Mouse (Mus musculus): ENCODE data around the gene Gm20388. TPM values are rescaled to one million over a fixed set of nuclear protein-coding genes. Genes with fewer than 3 reads are reported as not detected.
A peak's percentile ranks its signal among the peaks of the same experiment; 100 is the strongest.

Gene Gm20388
- total RNA-seq, 1 experiment, result 27.0 TPM

DNA sequence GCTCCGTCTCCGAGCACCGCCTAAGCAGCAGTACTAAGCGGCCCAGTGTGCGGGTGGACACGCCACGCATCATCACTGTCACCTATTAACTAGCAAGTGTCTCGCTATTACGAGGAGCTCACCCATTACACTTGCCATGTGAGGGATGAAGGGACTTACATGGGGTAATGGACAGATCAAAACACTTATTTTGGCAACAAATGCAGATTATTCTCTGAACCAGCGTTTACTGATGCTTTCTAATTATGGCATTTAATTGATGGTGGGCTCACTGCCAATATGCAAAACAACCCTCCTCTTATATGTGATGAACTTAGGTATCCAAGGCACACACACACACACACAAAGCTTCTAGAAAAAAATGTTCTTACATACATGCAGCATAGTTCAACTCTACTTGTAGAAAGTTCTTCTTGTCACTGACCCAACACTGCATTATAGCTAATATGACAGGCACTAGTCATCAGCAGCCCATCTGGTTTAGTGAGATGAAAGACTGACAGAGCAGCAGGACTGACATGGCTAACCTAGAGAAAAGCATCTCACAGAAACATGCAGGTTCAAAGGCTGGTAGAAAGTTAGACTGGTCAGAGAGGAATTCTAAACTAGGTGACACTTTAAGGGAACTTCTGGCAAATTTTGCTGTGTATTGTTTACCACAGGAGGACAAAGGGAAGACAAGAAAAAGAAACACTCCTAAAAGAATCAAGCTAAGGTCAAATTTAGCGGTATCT lies 3128.9 kb downstream of the Gm20388 start:
- Histone ChIP-seq H3K9me3 (ENCODE audit: control insufficient read depth, insufficient read depth, low read depth, low read length) (no peaks in the 10 kb centered on the region), H3K9ac (ENCODE audit: insufficient read depth, low read depth, low read length, poor library complexity, severe bottlenecking) (no peak overlapping the region), H3K4me1 (ENCODE audit: control insufficient read depth in 2 of 2, insufficient read depth in 2 of 2, low read length in 2 of 2, poor library complexity in 1 of 2) (peaks cover 6 to 14% of the 10 kb centered on the region in 2 experiments; a peak in 3 of 4 replicates), H3K27ac (ENCODE audit: insufficient read depth, low read depth, low read length, poor library complexity, severe bottlenecking) (no peak overlapping the region), H3K36me3 (ENCODE audit: control insufficient read depth, insufficient read depth, low read length, poor library complexity, severe bottlenecking) (no peaks in the 10 kb centered on the region), H3K4me3 (ENCODE audit: insufficient read depth in 1 of 2, low read depth in 1 of 2, low read length in 2 of 2, poor library complexity in 1 of 2, severe bottlenecking in 1 of 2) (peak overlapping the region in 1 of 2 experiments; percentile 2; a peak in 1 of 4 replicates)
- TF ChIP-seq ZNF384 (IDR thresholded peaks at IDR 0.05; ENCODE audit: low read depth, low read length) (no peak), MAFK (IDR thresholded peaks at IDR 0.05; ENCODE audit: insufficient read depth, low read depth, low read length) (no peak), ZC3H11A (IDR thresholded peaks at IDR 0.05; ENCODE audit: borderline replicate concordance, low read depth, low read length) (no peak), HCFC1 (IDR thresholded peaks at IDR 0.05; ENCODE audit: borderline replicate concordance, insufficient read depth, low read length) (no peak), CHD2 (IDR thresholded peaks at IDR 0.05; ENCODE audit: low read depth, low read length) (no peak)
- in situ Hi-C loops (cut with MboI; ENCODE audit: low sequenced_read_pairs in 2 of 2, unreplicated experiment in 2 of 2), result no loop called here
- no peak for DNase-seq (ENCODE audit: low read depth, low spot score)

DNA sequence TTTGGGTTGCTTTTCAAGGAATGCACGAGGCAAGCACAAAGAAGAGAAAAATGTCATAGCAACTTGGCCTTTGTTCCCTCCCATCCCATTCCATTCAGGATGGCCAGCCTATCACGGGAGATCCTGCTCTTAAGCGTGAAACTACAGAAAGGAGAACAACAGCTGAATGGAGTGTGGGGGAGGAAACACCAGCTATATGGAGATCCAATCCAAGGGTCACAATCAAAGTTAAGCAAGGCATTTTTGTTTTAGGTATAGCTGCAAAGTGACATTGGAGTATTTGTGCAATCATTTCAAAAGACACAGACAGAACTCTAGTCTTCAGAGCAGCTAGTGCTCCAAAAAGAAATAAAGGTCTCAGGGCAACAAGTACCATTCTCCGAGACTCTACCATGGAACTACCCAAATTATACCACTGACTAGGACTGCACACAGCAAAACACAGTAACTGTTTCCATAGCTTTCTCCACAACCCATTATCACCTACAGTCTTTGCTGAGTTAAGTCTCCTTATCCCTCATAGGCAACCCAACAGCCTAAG lies 3129.5 kb downstream of the Gm20388 start:
- H3K36me3 ChIP-seq (ENCODE audit: control insufficient read depth, insufficient read depth, low read length, poor library complexity, severe bottlenecking), result no peaks in the 10 kb centered on the region
- H3K9me3 ChIP-seq (ENCODE audit: control insufficient read depth, insufficient read depth, low read depth, low read length), result no peaks in the 10 kb centered on the region
- DNase-seq (ENCODE audit: low read depth, low spot score), result peak; percentile 51
- peaks cover 6 to 14% of the 10 kb centered on the region in 2 experiments; a peak in 3 of 4 replicates for H3K4me1 ChIP-seq (ENCODE audit: control insufficient read depth in 2 of 2, insufficient read depth in 2 of 2, low read length in 2 of 2, poor library complexity in 1 of 2)
- peak overlapping the region; percentile 85 to 95 for H3K4me3 ChIP-seq (ENCODE audit: insufficient read depth in 1 of 2, low read depth in 1 of 2, low read length in 2 of 2, poor library complexity in 1 of 2, severe bottlenecking in 1 of 2)
- H3K9ac ChIP-seq (ENCODE audit: insufficient read depth, low read depth, low read length, poor library complexity, severe bottlenecking), result peak overlapping the region; percentile 20; the same call in 1 of the 2 replicates
- TF ChIP-seq HCFC1 (IDR thresholded peaks at IDR 0.05; ENCODE audit: borderline replicate concordance, insufficient read depth, low read length), result no peak
- no peak for TF ChIP-seq CHD2 (IDR thresholded peaks at IDR 0.05; ENCODE audit: low read depth, low read length)
- TF ChIP-seq MAFK (IDR thresholded peaks at IDR 0.05; ENCODE audit: insufficient read depth, low read depth, low read length), result no peak
- TF ChIP-seq ZC3H11A (IDR thresholded peaks at IDR 0.05; ENCODE audit: borderline replicate concordance, low read depth, low read length), result no peak
- in situ Hi-C loops (cut with MboI; ENCODE audit: low sequenced_read_pairs in 2 of 2, unreplicated experiment in 2 of 2), result no loop called here
- H3K27ac ChIP-seq (ENCODE audit: insufficient read depth, low read depth, low read length, poor library complexity, severe bottlenecking), result no peak overlapping the region

GRCm38 (mm10) chr8:123041008-123041773 lies 3130.6 kb downstream of the Gm20388 start:
- TF ChIP-seq MAFK (IDR thresholded peaks at IDR 0.05; ENCODE audit: insufficient read depth, low read depth, low read length), result no peak
- TF ChIP-seq CHD2 (IDR thresholded peaks at IDR 0.05; ENCODE audit: low read depth, low read length), result no peak
- no peak for TF ChIP-seq ZNF384 (IDR thresholded peaks at IDR 0.05; ENCODE audit: low read depth, low read length)
- no peak for TF ChIP-seq ZC3H11A (IDR thresholded peaks at IDR 0.05; ENCODE audit: borderline replicate concordance, low read depth, low read length)
- no peak for TF ChIP-seq HCFC1 (IDR thresholded peaks at IDR 0.05; ENCODE audit: borderline replicate concordance, insufficient read depth, low read length)
- no peaks in the 10 kb centered on the region for H3K36me3 ChIP-seq (ENCODE audit: control insufficient read depth, insufficient read depth, low read length, poor library complexity, severe bottlenecking)
- H3K9ac ChIP-seq (ENCODE audit: insufficient read depth, low read depth, low read length, poor library complexity, severe bottlenecking), result peak overlapping the region; percentile 95
- H3K27ac ChIP-seq (ENCODE audit: insufficient read depth, low read depth, low read length, poor library complexity, severe bottlenecking), result peak overlapping the region; percentile 82
- in situ Hi-C loops (cut with MboI; ENCODE audit: low sequenced_read_pairs in 2 of 2, unreplicated experiment in 2 of 2), result no loop called here
- no peak for DNase-seq (ENCODE audit: low read depth, low spot score)
- peak overlapping the region; percentile 85 to 95 for H3K4me3 ChIP-seq (ENCODE audit: insufficient read depth in 1 of 2, low read depth in 1 of 2, low read length in 2 of 2, poor library complexity in 1 of 2, severe bottlenecking in 1 of 2)
- H3K4me1 ChIP-seq (ENCODE audit: control insufficient read depth in 2 of 2, insufficient read depth in 2 of 2, low read length in 2 of 2, poor library complexity in 1 of 2), result peaks cover 6 to 13% of the 10 kb centered on the region in 2 experiments; a peak in 3 of 4 replicates
- no peaks in the 10 kb centered on the region for H3K9me3 ChIP-seq (ENCODE audit: control insufficient read depth, insufficient read depth, low read depth, low read length)

- Histone ChIP-seq H3K4me3 (ENCODE audit: insufficient read depth in 1 of 2, low read depth in 1 of 2, low read length in 2 of 2, poor library complexity in 1 of 2, severe bottlenecking in 1 of 2) (peak overlapping the region; percentile 85 to 95; a peak in 3 of 4 replicates), H3K27ac (ENCODE audit: insufficient read depth, low read depth, low read length, poor library complexity, severe bottlenecking) (peak overlapping the region; percentile 82), H3K9me3 (ENCODE audit: control insufficient read depth, insufficient read depth, low read depth, low read length) (no peaks in the 10 kb centered on the region), H3K4me1 (ENCODE audit: control insufficient read depth in 2 of 2, insufficient read depth in 2 of 2, low read length in 2 of 2, poor library complexity in 1 of 2) (peaks cover 6 to 12% of the 10 kb centered on the region in 2 experiments; a peak in 3 of 4 replicates), H3K9ac (ENCODE audit: insufficient read depth, low read depth, low read length, poor library complexity, severe bottlenecking) (peak overlapping the region; percentile 95), H3K36me3 (ENCODE audit: control insufficient read depth, insufficient read depth, low read length, poor library complexity, severe bottlenecking) (no peaks in the 10 kb centered on the region)
- DNase-seq (ENCODE audit: low read depth, low spot score), result no peak
- no peak for TF ChIP-seq CHD2 (IDR thresholded peaks at IDR 0.05; ENCODE audit: low read depth, low read length)
- TF ChIP-seq HCFC1 (IDR thresholded peaks at IDR 0.05; ENCODE audit: borderline replicate concordance, insufficient read depth, low read length), result no peak
- in situ Hi-C loops (cut with MboI; ENCODE audit: low sequenced_read_pairs in 2 of 2, unreplicated experiment in 2 of 2), result no loop called here
Measured at GRCm38 (mm10) chr8:123041774-123042105, 3131.1 kb downstream of the Gm20388 start.
